Mouse (Mus musculus): ENCODE results near the gene Mfap4.

DNA sequence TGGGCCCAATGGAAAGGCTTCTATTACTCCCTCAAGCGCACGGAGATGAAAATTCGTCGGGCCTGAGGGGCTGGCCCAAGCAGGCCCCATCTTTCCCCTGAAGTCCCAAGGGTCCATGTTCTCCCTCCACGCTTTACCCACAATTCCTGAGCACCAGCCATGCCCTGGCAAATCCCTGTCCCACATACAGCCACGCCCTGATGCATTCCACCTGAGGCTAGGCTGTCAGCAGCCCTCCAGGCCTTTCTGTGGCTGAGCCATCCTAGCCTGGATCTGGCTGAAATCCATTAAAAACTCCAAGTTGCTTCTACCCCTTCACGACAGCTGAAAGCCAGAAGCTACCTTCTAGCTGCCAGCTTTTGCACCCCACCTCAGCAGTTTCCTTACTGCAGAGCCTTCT, 2.7 kb downstream of the Mfap4 start:
- TF ChIP-seq CTCF (IDR thresholded peaks at IDR 0.05; ENCODE audit: insufficient read depth, low read depth, low read length) = no peak
- no peak for TF ChIP-seq POLR2A (IDR thresholded peaks at IDR 0.05; ENCODE audit: insufficient read depth, low read depth, low read length)

All from olfactory bulb, adult 2 months (tissue).